In genomic region chr5:75459758-75460354, GRCm38 (mm10) we compare ENCODE assay signal across 19 mouse cellular contexts.
DNase-seq lines count a peak whose midpoint lies in the region; ATAC-seq and TF ChIP-seq lines count a peak whose summit lies in the region.
"Had no signal": no experiment of that assay in that cellular context is flagged by ENCODE, and none has a peak within 500 bp of the region (broad histone marks: within the 10 kb centered on the region; RNA-seq: fewer than 3 reads in every experiment).

No protein-coding gene starts in this region.

- H3K4me1 ChIP-seq in liver, embryonic 11.5 days (replicated peaks; ENCODE audit: control insufficient read depth, insufficient read depth, low read length) = peaks cover 24% of the 10 kb centered on the region
- peaks cover 33 to 70% of the 10 kb centered on the region in 2 experiments for H3K4me1 ChIP-seq in MEL (ENCODE audit: control insufficient read depth in 1 of 2, insufficient read depth in 2 of 2, low read length in 2 of 2)
- peaks cover 57% of the 10 kb centered on the region for H3K4me1 ChIP-seq in liver, embryonic 12.5 days
- H3K4me1 ChIP-seq in stomach, embryonic 15.5 days = peaks cover 4% of the 10 kb centered on the region; the same call in 1 of the 2 replicates
- H3K4me1 ChIP-seq: kidney, embryonic 15.5 days; midbrain, embryonic 15.5 days had no signal

- H3K9me3 ChIP-seq in liver, embryonic 11.5 days (ENCODE audit: control insufficient read depth, low read length) = no peaks in the 10 kb centered on the region
- no peaks in the 10 kb centered on the region for H3K9me3 ChIP-seq in MEL (replicated peaks; ENCODE audit: insufficient read depth, low read length)
- no peaks in the 10 kb centered on the region for H3K9me3 ChIP-seq in liver, embryonic 12.5 days (replicated peaks)
- no peaks in the 10 kb centered on the region for H3K9me3 ChIP-seq in stomach, embryonic 15.5 days
- H3K9me3 ChIP-seq: embryonic facial prominence, embryonic 12.5 days; heart, embryonic 12.5 days; kidney, embryonic 15.5 days; megakaryocyte, embryonic 14.5 days; midbrain, embryonic 15.5 days; neural tube, embryonic 15.5 days had no signal

- peak overlapping the region; percentile 21 for H3K4me2 ChIP-seq in liver, embryonic 11.5 days
- peak overlapping the region; percentile 50 for H3K4me2 ChIP-seq in liver, embryonic 12.5 days
- H3K4me2 ChIP-seq in stomach, embryonic 15.5 days = no peak overlapping the region
- H3K4me2 ChIP-seq: embryonic facial prominence, embryonic 12.5 days; heart, embryonic 12.5 days; hindbrain, embryonic 14.5 days; kidney, embryonic 15.5 days; midbrain, embryonic 15.5 days; neural tube, embryonic 15.5 days had no signal

- no peaks in the 10 kb centered on the region; the same call in 1 of the 2 replicates for H3K79me2 ChIP-seq in MEL (ENCODE audit: control insufficient read depth, insufficient read depth, low read length, poor library complexity)

- H3K9ac ChIP-seq in liver, embryonic 11.5 days (ENCODE audit: low read depth, low read length) = peak overlapping the region; percentile 42; the same call in 1 of the 2 replicates
- peak overlapping the region; percentile 71 for H3K9ac ChIP-seq in MEL (ENCODE audit: control insufficient read depth, low read depth, low read length, poor library complexity, severe bottlenecking)
- peak overlapping the region; percentile 40; the same call in 1 of the 2 replicates for H3K9ac ChIP-seq in liver, embryonic 12.5 days
- H3K9ac ChIP-seq in stomach, embryonic 15.5 days = no peak overlapping the region
- H3K9ac ChIP-seq: embryonic facial prominence, embryonic 12.5 days; heart, embryonic 12.5 days; hindbrain, embryonic 14.5 days; kidney, embryonic 15.5 days; midbrain, embryonic 15.5 days; neural tube, embryonic 15.5 days had no signal

- TF ChIP-seq POLR2A in MEL (IDR thresholded peaks at IDR 0.05; ENCODE audit: control insufficient read depth in 1 of 2, insufficient read depth in 1 of 2, low read depth in 1 of 2, low read length in 2 of 2, poor library complexity in 1 of 2) = no peak

- peak; percentile 45 for ATAC-seq in liver, embryonic 11.5 days (replicated peaks; ENCODE audit: low FRiP score)
- peak; percentile 47 for ATAC-seq in liver, embryonic 12.5 days
- peak; percentile 53; the same call in 1 of the 2 replicates for ATAC-seq in stomach, embryonic 15.5 days (ENCODE audit: insufficient read depth, low FRiP score, low read depth)
- ATAC-seq: midbrain, embryonic 15.5 days had no signal

- H3K27me3 ChIP-seq in liver, embryonic 11.5 days (replicated peaks; ENCODE audit: control insufficient read depth, insufficient read depth, low read length) = no peaks in the 10 kb centered on the region
- H3K27me3 ChIP-seq in MEL (ENCODE audit: control insufficient read depth in 1 of 2, insufficient read depth in 2 of 2, low read length in 2 of 2) = no peaks in the 10 kb centered on the region
- H3K27me3 ChIP-seq in liver, embryonic 12.5 days (replicated peaks) = no peaks in the 10 kb centered on the region
- H3K27me3 ChIP-seq in stomach, embryonic 15.5 days (replicated peaks) = no peaks in the 10 kb centered on the region
- H3K27me3 ChIP-seq: embryonic facial prominence, embryonic 12.5 days; heart, embryonic 12.5 days; kidney, embryonic 15.5 days; midbrain, embryonic 15.5 days; neural tube, embryonic 15.5 days had no signal

- 31% methylated on average over 3 of the region's 3 CpGs for WGBS in liver, embryonic 11.5 days
- 27% methylated on average over 3 of the region's 3 CpGs for WGBS in liver, embryonic 12.5 days (ENCODE audit: insufficient replicate concordance)
- 47% methylated on average over 3 of the region's 3 CpGs for WGBS in stomach, embryonic 15.5 days

- no peak; a peak in 1 of 4 replicates for TF ChIP-seq EP300 in MEL (IDR thresholded peaks at IDR 0.05; ENCODE audit: low read depth in 1 of 2, low read length in 2 of 2)

- no peak for TF ChIP-seq CTCF in MEL (IDR thresholded peaks at IDR 0.05 in 2 of 3, conservative IDR thresholded peaks at IDR 0.05 in 1 of 3; ENCODE audit: control insufficient read depth in 1 of 3, insufficient read depth in 1 of 3, low read depth in 2 of 3, low read length in 3 of 3, poor library complexity in 1 of 3, severe bottlenecking in 1 of 3)

- H3K36me3 ChIP-seq in liver, embryonic 11.5 days (ENCODE audit: control insufficient read depth, insufficient read depth, low read length) = no peaks in the 10 kb centered on the region
- peaks cover 0 to 55% of the 10 kb centered on the region in 2 experiments; a peak in 2 of 4 replicates for H3K36me3 ChIP-seq in MEL (ENCODE audit: control insufficient read depth in 1 of 2, insufficient read depth in 2 of 2, low read length in 2 of 2)
- H3K36me3 ChIP-seq in liver, embryonic 12.5 days = no peaks in the 10 kb centered on the region
- H3K36me3 ChIP-seq in stomach, embryonic 15.5 days = no peaks in the 10 kb centered on the region
- H3K36me3 ChIP-seq: embryonic facial prominence, embryonic 12.5 days; heart, embryonic 12.5 days; kidney, embryonic 15.5 days; midbrain, embryonic 15.5 days; neural tube, embryonic 15.5 days had no signal

- DNase-seq in liver, embryonic 11.5 days (ENCODE audit: low spot score) = no peak
- DNase-seq in liver (no peak), MEL (ENCODE audit: low read depth, low spot score) (no peak)
- DNase-seq in cerebellum, adult 8-10 months = no peak
- no peak for DNase-seq in heart, adult 8-10 months (ENCODE audit: low spot score)
- DNase-seq in adrenal gland, postnatal 25 days = no peak
- DNase-seq: cerebellum, adult 9-11 months; lung, postnatal 10 days; right cerebral cortex, postnatal 25 days had no signal

- no peak for TF ChIP-seq RAD21 in MEL (IDR thresholded peaks at IDR 0.05; ENCODE audit: low read depth, low read length)

- H3K4me3 ChIP-seq in liver, embryonic 11.5 days (ENCODE audit: low read depth, low read length) = no peak overlapping the region
- peak overlapping the region; percentile 11 to 12; a peak in 3 of 4 replicates for H3K4me3 ChIP-seq in MEL (ENCODE audit: control insufficient read depth in 1 of 2, insufficient read depth in 1 of 2, low read depth in 2 of 2, low read length in 2 of 2)
- H3K4me3 ChIP-seq in liver, embryonic 12.5 days = no peak overlapping the region
- no peak overlapping the region for H3K4me3 ChIP-seq in stomach, embryonic 15.5 days (replicated peaks)
- H3K4me3 ChIP-seq: embryonic facial prominence, embryonic 12.5 days; heart, embryonic 12.5 days; kidney, embryonic 15.5 days; megakaryocyte, embryonic 14.5 days; midbrain, embryonic 15.5 days; myocyte; neural tube, embryonic 15.5 days had no signal

- peak overlapping the region; percentile 86 for H3K27ac ChIP-seq in liver, embryonic 11.5 days (ENCODE audit: low read depth, low read length)
- H3K27ac ChIP-seq in MEL (ENCODE audit: control insufficient read depth, low read depth, low read length) = peak overlapping the region; percentile 99
- H3K27ac ChIP-seq in liver, embryonic 12.5 days = peak overlapping the region; percentile 87
- no peak overlapping the region for H3K27ac ChIP-seq in stomach, embryonic 15.5 days
- H3K27ac ChIP-seq: embryonic facial prominence, embryonic 12.5 days; hindbrain, embryonic 14.5 days; kidney, embryonic 15.5 days; midbrain, embryonic 15.5 days; neural tube, embryonic 15.5 days had no signal

TF ChIP-seq in MEL, 35 proteins besides CTCF, POLR2A, EP300 and RAD21:
- TF ChIP-seq USF2 (IDR thresholded peaks at IDR 0.05; ENCODE audit: borderline replicate concordance in 1 of 2, insufficient read depth in 1 of 2, low read depth in 1 of 2, low read length in 2 of 2) (no peak), RCOR1 (IDR thresholded peaks at IDR 0.05; ENCODE audit: low read depth, low read length) (0 out of 2 replicates have a peak, but pooled peaks have one; percentile 26), CHD1 (IDR thresholded peaks at IDR 0.05; ENCODE audit: low read depth, low read length) (peak; percentile 95), ETS1 (IDR thresholded peaks at IDR 0.05; ENCODE audit: low read depth, low read length) (peak; percentile 30; the same call in 1 of the 2 replicates), MXI1 (IDR thresholded peaks at IDR 0.05; ENCODE audit: low read depth, low read length) (peak; percentile 30; the same call in 1 of the 2 replicates)

Comparison
In these comparisons a context has a peak if more than half of its experiments do, and no peak if none do; other contexts are left out.
1. H3K4me3 ChIP-seq: peak in MEL (2 of 2); none in liver, embryonic 11.5 days (single experiment), liver, embryonic 12.5 days (single experiment) and stomach, embryonic 15.5 days (single experiment).
2. Peak in every context shown above with its lines, with median percentiles within 50 percentile points of each other: ATAC-seq.